Comparison of ENCODE assay signal across 10 mouse cellular contexts in genomic region chr2:9872682-9873081, GRCm38 (mm10). TPM values are rescaled to one million over a fixed set of nuclear protein-coding genes. Genes with fewer than 3 reads are reported as not detected.
DNase-seq lines count a peak whose midpoint lies in the region; ATAC-seq lines count a peak whose summit lies in the region.
"Had no signal": no experiment of that assay in that cellular context is flagged by ENCODE, and none has a peak within 500 bp of the region (broad histone marks: within the 10 kb centered on the region; RNA-seq: fewer than 3 reads in every experiment).

No protein-coding gene starts in this region.

- peaks cover 78% of the 10 kb centered on the region for H3K27me3 ChIP-seq in heart, embryonic 10.5 days (ENCODE audit: insufficient read depth, poor library complexity, severe bottlenecking)
- peaks cover 92% of the 10 kb centered on the region for H3K27me3 ChIP-seq in forebrain, embryonic 13.5 days
- H3K27me3 ChIP-seq in midbrain, embryonic 12.5 days: peaks cover 86% of the 10 kb centered on the region

- peak overlapping the region; percentile 16; the same call in 1 of the 2 replicates for H3K4me2 ChIP-seq in forebrain, embryonic 13.5 days
- peak overlapping the region; percentile 38 for H3K4me2 ChIP-seq in midbrain, embryonic 12.5 days (replicated peaks)

- H3K36me3 ChIP-seq in heart, embryonic 10.5 days: 0 out of 2 replicates have a peak, but pooled peaks cover 6% of the 10 kb centered on the region
- no peaks in the 10 kb centered on the region for H3K36me3 ChIP-seq in forebrain, embryonic 13.5 days (ENCODE audit: poor library complexity, severe bottlenecking)
- H3K36me3 ChIP-seq in midbrain, embryonic 12.5 days: no peaks in the 10 kb centered on the region

- DNase-seq in heart, embryonic 10.5 days (ENCODE audit: low spot score): no peak
- no peak for DNase-seq in heart, postnatal 10 days
- peak; percentile 65 for DNase-seq in CD4-positive, CD25-positive, alpha-beta regulatory T cell, adult 2 months (ENCODE audit: low read depth, low spot score)
- DNase-seq in layer of hippocampus, postnatal 25 days (ENCODE audit: extremely low spot score in 1 of 2, low spot score in 1 of 2): no peak
- DNase-seq in MN1 (ENCODE audit: low spot score): no peak
- no peak for DNase-seq in left cerebral cortex, postnatal 4 days
- DNase-seq: kidney, postnatal 25 days had no signal

- H3K27ac ChIP-seq in heart, embryonic 10.5 days: peak overlapping the region; percentile 73; the same call in 1 of the 2 replicates
- H3K27ac ChIP-seq in forebrain, embryonic 13.5 days: no peak overlapping the region
- H3K27ac ChIP-seq in midbrain, embryonic 12.5 days (replicated peaks): peak overlapping the region; percentile 77

- no peak overlapping the region for H3K9ac ChIP-seq in forebrain, embryonic 13.5 days
- peak overlapping the region; percentile 49 for H3K9ac ChIP-seq in midbrain, embryonic 12.5 days (replicated peaks)

- 8% methylated on average over 12 of the region's 12 CpGs for WGBS in heart, embryonic 10.5 days
- WGBS in forebrain, embryonic 13.5 days: under 1% methylated on average over 12 of the region's 12 CpGs
- under 1% methylated on average over 12 of the region's 12 CpGs for WGBS in midbrain, embryonic 12.5 days

- peaks cover 48% of the 10 kb centered on the region for H3K4me1 ChIP-seq in heart, embryonic 10.5 days
- peaks cover 14% of the 10 kb centered on the region for H3K4me1 ChIP-seq in forebrain, embryonic 13.5 days
- H3K4me1 ChIP-seq in midbrain, embryonic 12.5 days: peaks cover 21% of the 10 kb centered on the region

- H3K9me3 ChIP-seq in heart, embryonic 10.5 days: no peaks in the 10 kb centered on the region
- H3K9me3 ChIP-seq in forebrain, embryonic 13.5 days (replicated peaks): no peaks in the 10 kb centered on the region
- no peaks in the 10 kb centered on the region for H3K9me3 ChIP-seq in midbrain, embryonic 12.5 days

- intact Hi-C loops in heart, postnatal 10 days (cut with DNase I): no loop called here
- intact Hi-C loops in left cerebral cortex, postnatal 4 days (cut with DNase I): no loop called here

- ATAC-seq in forebrain, embryonic 13.5 days: no peak
- no peak for ATAC-seq in midbrain, embryonic 12.5 days (ENCODE audit: low FRiP score, low read depth)

- peak overlapping the region; percentile 33 for H3K4me3 ChIP-seq in heart, embryonic 10.5 days
- H3K4me3 ChIP-seq in forebrain, embryonic 13.5 days: no peak overlapping the region
- peak overlapping the region; percentile 51 for H3K4me3 ChIP-seq in midbrain, embryonic 12.5 days

RNA-seq across cellular contexts. Expression of gene 4930412O13Rik, which starts 8.4 kb away (rescaled TPM):
- 1.1 and 2.6 TPM in 2 replicates for polyA plus RNA-seq in heart, embryonic 10.5 days (2016; fragmentation: Nextera tagmentation; extraction: Ambion mirVana)
- total RNA-seq in heart, postnatal 10 days (2021): not detected
- polyA plus RNA-seq in forebrain, embryonic 13.5 days (2015; fragmentation: Nextera tagmentation; extraction: Ambion mirVana): not detected in 2 replicates
- 3.0 and 5.3 TPM in 2 replicates for polyA plus RNA-seq in midbrain, embryonic 12.5 days (2016; fragmentation: Nextera tagmentation; extraction: Ambion mirVana)
- total RNA-seq in layer of hippocampus, postnatal 25 days (2021): not detected
- not detected for total RNA-seq in left cerebral cortex, postnatal 4 days (2021)
- total RNA-seq: neutrophil, adult 5-6 weeks had no signal

RNA-seq across cellular contexts. Expression of gene 9230102O04Rik, which starts 16.7 kb away (rescaled TPM):
- polyA plus RNA-seq in heart, embryonic 10.5 days (2016; fragmentation: Nextera tagmentation; extraction: Ambion mirVana): 0.76 TPM in 1 of 2 replicates, not detected in the other
- not detected for total RNA-seq in heart, postnatal 10 days (2021)
- polyA plus RNA-seq in forebrain, embryonic 13.5 days (2015; fragmentation: Nextera tagmentation; extraction: Ambion mirVana): not detected in 2 replicates
- 3.0 and 3.5 TPM in 2 replicates for polyA plus RNA-seq in midbrain, embryonic 12.5 days (2016; fragmentation: Nextera tagmentation; extraction: Ambion mirVana)
- not detected for total RNA-seq in layer of hippocampus, postnatal 25 days (2021)
- not detected for total RNA-seq in left cerebral cortex, postnatal 4 days (2021)
- total RNA-seq: neutrophil, adult 5-6 weeks had no signal

RNA-seq across cellular contexts. Expression of gene Gata3, which starts 17.2 kb away (rescaled TPM):
- polyA plus RNA-seq in heart, embryonic 10.5 days (2016; fragmentation: Nextera tagmentation; extraction: Ambion mirVana): 9.1 and 21.7 TPM in 2 replicates
- total RNA-seq in heart, postnatal 10 days (2021): under 1 TPM; 0.86 to 0.92 TPM
- polyA plus RNA-seq in forebrain, embryonic 13.5 days (2015; fragmentation: Nextera tagmentation; extraction: Ambion mirVana): 1.4 and 3.3 TPM in 2 replicates
- 77.4 and 84.2 TPM in 2 replicates for polyA plus RNA-seq in midbrain, embryonic 12.5 days (2016; fragmentation: Nextera tagmentation; extraction: Ambion mirVana)
- total RNA-seq in layer of hippocampus, postnatal 25 days (2021): not detected
- 1 to 10 TPM; 1.0 to 1.5 TPM for total RNA-seq in left cerebral cortex, postnatal 4 days (2021)
